Mouse (Mus musculus): ENCODE results near the gene Tgfb1i1. TPM values are rescaled to one million over a fixed set of nuclear protein-coding genes. Genes with fewer than 3 reads are reported as not detected.
A peak's percentile ranks its signal among the peaks of the same experiment; 100 is the strongest.

Tgfb1i1 gene
- total RNA-seq, 2 experiments from 2014 or later: 19.0 to 30.6 TPM

DNA sequence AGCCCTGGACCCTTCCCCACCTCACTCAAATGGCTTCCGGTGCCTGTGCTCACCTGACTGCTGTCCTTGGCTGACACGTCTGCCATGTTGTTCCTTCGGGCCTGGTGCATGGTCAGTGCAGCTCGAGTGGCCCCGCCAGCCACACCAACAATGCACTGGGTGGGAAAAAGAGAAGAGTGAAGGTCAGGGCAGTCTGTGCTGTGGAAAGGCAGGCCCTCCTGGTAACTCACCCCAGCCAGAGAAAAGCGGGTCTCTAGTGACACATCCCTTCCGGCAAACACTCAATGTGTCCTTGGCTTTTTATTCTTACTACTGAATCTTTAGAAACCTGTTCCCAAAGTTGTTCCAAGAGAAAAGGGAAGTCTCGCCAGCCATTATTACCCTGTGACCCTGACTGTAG, 38.4 kb downstream of the Tgfb1i1 start:
- DNase-seq (ENCODE audit: low spot score in 2 of 2): no peak

DNA sequence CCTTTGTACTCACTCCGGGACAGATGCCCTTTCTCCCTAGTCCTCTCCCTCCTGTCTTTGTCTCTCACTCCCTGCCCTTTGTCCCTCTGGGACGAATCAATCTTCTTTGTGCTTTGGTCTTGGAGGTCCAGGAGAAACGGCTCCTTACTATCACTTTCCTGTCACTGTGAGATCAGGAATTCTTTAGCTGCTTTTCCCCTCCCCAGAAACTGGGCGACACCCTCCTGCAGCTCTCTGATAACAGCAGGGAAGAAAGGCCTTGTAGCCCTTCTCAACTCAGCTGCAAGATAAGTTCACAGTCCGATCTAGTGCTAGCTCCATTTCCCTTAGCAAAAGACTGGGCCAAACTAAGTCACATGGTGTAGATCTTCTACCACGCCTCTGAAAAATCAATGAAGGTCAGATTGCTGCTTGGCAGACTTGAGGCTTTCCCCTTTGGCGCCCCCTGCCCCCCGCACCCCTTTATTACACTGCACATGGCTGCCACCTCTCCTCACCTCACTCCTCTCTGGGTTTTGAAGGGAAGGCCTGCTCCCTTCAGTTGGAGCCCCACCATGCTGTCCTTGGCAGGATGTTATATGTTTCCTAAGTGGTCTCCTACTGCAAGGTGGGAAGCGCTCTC, 42.4 kb downstream of the Tgfb1i1 start:
- DNase-seq (ENCODE audit: low spot score in 2 of 2): no peak

DNA sequence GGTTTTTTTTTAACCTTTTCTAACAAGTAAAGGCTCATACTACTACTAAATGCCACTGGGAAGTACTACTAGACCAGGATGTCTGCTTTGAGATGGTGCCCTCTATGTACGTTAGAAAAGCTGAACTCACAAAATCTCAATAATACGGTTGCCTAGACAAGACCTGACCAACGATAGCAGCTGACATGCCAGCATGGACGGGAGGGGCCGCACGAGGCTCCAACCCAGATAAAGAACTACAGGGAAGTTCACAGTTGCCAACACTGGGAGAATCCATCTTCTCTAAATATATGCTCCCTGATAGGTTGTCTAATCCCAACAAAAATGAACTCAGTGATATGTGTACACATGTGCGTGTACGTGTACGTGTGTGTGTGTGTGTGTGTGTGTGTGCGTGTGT, 48.2 kb downstream of the Tgfb1i1 start:
- no peak for DNase-seq (ENCODE audit: low spot score in 2 of 2)

DNA sequence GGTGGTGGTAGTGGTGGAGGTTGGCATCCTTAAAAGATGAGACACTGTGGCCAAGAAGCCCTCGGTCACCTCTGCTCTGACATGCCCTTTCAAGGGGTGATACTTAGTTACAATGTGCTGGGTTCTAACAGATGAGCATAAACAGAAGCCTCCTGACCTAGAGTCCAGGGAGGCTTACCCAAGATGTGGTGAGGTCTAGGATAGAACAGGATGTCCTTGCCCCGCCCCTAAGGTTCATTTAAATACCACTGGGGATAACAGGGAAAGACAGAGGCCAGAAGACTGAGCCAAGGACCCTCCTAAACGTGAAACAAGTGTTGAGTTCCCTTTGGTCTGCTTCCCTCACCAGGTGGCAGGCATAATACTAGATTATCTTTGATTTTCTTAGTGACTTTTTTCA, 49.9 kb downstream of the Tgfb1i1 start:
- DNase-seq (ENCODE audit: low spot score in 2 of 2): no peak

DNA sequence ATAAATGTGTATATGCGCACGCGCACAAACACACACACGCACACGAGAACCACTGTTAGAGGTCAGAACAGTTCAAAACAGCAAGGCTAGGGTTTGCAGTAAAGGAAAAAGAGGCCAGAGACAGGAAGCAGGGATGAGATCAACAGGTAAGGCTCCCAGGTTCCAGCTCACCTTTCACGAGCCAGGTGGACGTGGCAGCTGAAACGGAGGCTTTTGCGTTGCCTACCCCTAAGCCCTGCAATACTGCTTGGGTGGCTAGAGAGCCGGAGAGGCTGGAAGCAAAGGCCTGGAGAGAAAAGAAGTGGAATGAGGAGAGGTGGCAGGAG, 50.6 kb downstream of the Tgfb1i1 start:
- no peak for DNase-seq (ENCODE audit: low spot score in 2 of 2)

DNA sequence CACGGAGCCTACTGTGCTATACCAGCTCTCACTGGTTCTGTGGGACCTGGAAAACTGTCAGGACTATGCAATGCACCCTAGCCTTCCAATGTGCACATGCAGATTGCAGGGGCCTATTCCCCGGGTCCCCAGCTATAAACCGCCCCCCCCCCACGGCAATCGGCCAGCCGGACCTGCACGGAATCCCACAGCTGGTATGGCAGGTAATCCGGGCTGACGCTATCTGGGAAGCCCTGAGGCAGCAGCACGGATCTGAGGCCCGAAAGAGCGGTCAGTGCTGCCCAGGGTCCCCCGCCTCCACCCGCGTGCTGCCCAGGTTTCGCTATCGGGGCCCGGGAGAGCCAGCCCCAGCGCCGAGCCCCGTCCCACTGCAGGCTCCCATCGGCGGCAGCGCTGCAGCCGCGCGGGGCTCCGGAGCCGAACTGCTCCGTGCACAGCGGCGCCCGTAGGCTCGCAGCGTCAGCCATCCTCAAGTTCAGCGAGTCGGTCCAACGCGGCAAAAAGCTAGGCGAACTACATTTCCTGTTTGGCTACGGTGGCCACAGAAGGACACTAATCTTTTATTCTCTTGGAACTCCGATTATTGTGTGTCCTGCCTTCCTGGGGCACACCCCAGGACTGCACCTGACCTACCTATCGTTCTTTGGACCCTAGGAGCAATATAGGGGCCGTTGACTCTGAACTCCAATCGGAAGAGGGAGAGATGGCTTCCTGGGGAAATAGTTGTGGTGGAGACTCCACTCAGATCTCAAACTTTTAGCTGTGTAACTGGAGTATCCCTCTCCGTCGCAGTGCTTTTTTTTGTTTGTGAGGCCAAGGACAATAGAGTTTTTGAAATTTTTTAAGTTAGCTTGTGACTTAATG, 51.2 kb downstream of the Tgfb1i1 start, which contains the start of gene BC017158:
BC017158 (minus strand) TSS at position 554 of the 864 bp plus-strand sequence.
- peak; percentile 70 to 73 for DNase-seq (ENCODE audit: low spot score in 2 of 2)

DNA sequence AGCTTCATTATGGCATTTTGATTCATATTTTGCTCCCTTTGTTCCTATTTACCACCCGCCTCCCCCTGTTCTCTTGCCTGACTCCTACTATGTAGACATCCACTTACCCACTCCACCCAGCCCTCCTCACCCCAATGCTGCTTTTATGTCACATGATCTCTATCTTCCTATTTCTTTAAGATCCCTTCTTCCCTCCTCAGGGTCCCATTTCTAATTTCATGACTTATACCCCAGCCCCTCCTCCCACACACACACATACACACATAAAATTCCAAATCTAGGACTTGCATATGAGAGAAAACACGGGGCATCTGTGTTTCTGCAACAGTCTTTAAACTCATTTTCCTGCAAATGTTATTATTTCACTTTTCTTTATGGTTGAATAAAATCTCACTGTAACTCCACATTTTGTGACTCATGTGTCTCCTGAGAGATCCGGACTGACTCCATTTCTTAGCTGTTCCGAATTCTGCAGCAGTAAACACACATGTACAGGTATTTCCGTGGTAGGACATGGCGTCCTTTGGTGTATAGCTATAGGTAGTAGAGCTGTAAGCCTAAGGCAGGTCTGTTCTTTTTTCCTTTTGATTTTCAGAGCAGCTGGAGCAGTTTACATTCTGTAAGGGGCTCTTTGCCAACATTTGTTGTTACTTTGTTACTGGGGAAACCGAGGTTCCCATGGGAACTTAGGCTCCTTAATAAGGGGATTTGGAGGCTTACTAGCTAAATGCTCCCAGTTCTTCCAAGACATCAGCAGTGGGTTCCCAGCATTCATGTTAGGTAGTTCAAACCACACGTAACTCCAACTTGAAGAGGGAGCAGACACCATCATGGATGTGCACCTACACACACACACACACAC, 52.1 kb downstream of the Tgfb1i1 start:
- DNase-seq (ENCODE audit: low spot score in 2 of 2): no peak

DNA sequence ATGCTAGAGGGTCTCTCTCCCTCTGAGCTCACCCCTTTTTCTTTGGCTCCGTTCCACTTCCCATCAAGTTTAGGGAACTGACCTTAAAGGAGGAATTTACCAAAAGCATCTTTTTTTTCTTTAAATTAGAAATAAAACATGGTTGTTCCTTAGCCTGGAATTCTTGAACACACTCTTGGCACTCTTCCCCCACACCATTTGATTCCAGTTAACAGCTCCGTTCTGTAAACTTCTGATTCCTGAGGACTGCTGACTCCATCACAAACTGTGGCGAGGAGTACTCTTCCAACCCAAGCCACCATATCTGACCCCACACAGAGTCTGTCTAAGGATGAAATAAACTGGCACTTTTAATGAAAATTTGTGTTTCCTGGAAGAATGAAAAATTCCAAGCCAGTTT, 54.3 kb downstream of the Tgfb1i1 start:
- no peak for DNase-seq (ENCODE audit: low spot score in 2 of 2)

DNA sequence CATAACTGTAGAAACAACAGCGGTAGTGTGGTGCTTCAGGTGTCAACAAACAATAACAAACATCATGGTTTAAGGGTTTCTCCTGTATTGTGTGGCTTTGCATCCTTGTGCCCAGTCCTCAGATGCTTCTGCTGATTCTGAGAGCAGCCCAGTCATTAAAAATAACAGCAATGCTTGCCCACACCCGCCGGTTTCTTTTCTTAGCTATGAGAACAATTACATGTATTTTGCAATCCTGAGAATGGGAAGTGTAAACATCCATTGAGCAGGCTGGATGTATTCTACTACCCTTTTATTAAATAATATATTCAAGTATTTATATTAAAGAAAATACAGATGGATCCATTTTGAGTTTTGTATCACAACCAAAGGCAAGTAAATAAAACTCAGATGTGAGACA, 55.5 kb downstream of the Tgfb1i1 start:
- no peak for DNase-seq (ENCODE audit: low spot score in 2 of 2)

DNA sequence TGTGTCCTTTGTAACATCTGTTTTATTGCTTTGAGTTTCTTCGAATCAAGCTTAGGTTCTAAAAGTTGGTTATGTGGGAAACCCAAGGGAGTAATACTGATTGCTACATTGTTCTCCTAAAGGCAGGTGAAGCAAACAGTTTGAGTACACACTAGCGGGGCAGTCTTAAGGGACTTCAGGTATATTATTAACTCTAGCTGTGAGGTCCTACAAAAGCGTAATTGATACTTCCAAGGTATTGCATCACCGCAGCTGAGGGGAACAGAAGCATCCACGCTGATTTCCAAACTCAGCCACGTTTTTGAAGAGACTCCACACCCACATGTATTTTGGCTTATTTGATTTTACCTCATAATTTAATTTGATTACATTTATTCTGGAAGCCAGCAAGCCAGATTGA, 57.6 kb downstream of the Tgfb1i1 start:
- DNase-seq (ENCODE audit: low spot score in 2 of 2): no peak

DNA sequence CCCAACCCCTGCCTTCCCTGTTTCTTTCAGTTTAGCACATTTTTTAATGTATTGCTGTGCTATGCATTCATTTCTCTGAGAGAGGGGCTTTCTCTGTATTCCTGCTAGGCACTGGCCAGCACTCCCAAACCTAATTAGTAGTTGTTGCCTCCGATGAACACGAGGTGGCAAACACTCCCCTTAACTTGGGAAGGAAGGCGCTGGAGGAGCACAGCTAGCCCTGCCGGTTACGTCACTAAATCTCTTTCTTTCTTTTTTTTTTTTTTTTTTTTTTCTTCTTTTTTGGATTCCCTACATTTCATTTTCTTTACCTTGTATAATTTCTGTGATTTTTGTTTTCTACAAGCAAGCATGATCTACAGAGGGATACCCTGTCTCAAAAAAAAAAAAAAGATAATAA, 58.3 kb downstream of the Tgfb1i1 start:
- DNase-seq (ENCODE audit: low spot score in 2 of 2): no peak

Small RNA genes within 50 kb of the gene (microRNA-seq; reads per million reads assigned to microRNA genes)
- 0.61 to 0.95 reads per million in 2 experiments for gene Mir3103 (ENCODE audit: borderline number of aligned reads in 2 of 2)

Other genes with a start within 250 kb of the Tgfb1i1 start
- under 1 TPM in 1 of 2 experiments, not detected in 1; 0.29 TPM for gene Trim72, start 242.9 kb upstream of the Tgfb1i1 start, total RNA-seq (2021)
- gene Itgam, start 184.2 kb upstream of the Tgfb1i1 start, total RNA-seq (2021): 1 to 10 TPM; 4.9 to 6.9 TPM
- gene Gm49368, start 184.1 kb upstream of the Tgfb1i1 start, total RNA-seq (2021): under 1 TPM in 1 of 2 experiments, not detected in 1; 0.10 TPM
- gene Itgax, start 117.3 kb upstream of the Tgfb1i1 start, total RNA-seq (2021): 1 to 10 TPM; 1.7 to 6.2 TPM
- under 1 TPM in 1 of 2 experiments, not detected in 1; 0.22 TPM for gene Itgad, start 92.4 kb upstream of the Tgfb1i1 start, total RNA-seq (2021)
- 1 to 10 TPM; 3.3 to 6.3 TPM for gene Cox6a2, start 40.4 kb upstream of the Tgfb1i1 start, total RNA-seq (2021)
- 10 to 100 TPM; 17.7 to 23.2 TPM for gene Armc5, start 9.5 kb upstream of the Tgfb1i1 start, total RNA-seq (2021)
- 1 to 10 TPM; 5.2 to 6.0 TPM for gene 9130023H24Rik, start 8.8 kb upstream of the Tgfb1i1 start, total RNA-seq (2021)
- gene Slc5a2, start 18.8 kb downstream of the Tgfb1i1 start, total RNA-seq (2021): 1 to 10 TPM in 1 of 2 experiments, not detected in 1; 1.3 TPM
- 10 to 100 TPM; 26.6 to 31.4 TPM for gene BC017158, start 51.4 kb downstream of the Tgfb1i1 start, total RNA-seq (2021)
- gene Rgs10, start 171.9 kb downstream of the Tgfb1i1 start, total RNA-seq (2021): 10 to 100 TPM; 13.8 to 19.8 TPM
- gene Tial1, start 214.9 kb downstream of the Tgfb1i1 start, total RNA-seq (2021): 10 to 100 TPM; 67.1 to 99.5 TPM